Mouse (Mus musculus) retina, adult 2 months (tissue): ENCODE data around the gene Man1a2.

Experiments used
- DNase-seq: peaks from one replicate; pipeline ENCODE4 v3.0.0-alpha.2; 2012; ENCODE audit warnings: low read depth, low spot score

Gene Man1a2

GRCm38 (mm10) chr3:100685087-100685762 is at the start of gene Man1a2:
Man1a2 (minus strand) TSS chr3:100685503.
- peak; percentile 49 for DNase-seq

DNA sequence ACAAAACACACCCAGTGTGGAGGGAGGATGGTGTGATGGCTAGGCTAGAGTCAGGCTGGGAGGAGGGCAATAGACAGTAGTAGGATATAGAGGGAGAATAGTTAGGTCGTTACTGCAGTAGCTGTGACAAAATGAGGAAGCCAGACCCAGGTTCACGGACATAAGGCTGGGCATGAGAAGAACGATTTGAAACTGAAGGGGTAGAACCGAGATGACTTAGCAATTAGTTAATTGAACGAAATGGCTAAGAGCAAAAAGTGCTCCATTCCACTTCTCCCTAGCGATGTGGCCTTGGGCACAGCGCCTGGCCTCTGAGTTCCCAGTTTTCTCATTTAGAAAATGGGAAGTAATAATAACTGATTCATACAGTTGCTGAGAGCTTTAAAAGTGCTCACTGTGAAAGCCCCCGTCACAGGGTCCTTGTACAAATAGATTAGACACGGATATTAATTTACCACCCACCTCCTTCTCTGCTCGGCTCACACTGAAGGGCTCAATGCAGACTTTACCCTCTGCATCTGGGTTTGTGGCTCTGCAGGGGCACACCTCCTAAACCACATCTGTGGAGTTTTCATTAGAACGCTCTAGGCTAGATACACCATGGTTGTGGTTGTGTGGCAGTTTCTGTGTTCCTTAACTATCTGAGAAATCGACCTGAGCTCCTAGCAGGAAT is 49.3 kb upstream of the Man1a2 start:
- DNase-seq, result no peak

DNA sequence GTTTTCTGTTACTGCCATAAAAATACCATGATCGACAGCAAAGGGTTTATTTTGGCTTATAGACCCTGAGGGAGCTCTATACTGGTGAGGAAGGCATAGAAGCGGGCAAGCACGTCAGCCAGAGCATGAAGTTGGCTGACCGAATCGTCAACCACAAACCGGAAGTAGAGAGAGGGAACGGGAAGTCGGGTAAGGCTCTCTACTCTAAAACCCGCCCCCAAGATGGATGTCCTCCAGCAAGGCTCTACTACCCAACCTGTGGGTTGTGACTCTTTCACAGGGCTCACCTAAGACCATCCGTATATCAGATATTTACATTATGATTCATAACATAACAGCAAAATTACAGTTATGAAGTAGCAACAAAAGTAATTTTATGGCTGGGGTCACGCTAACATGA is 46.6 kb upstream of the Man1a2 start:
- no peak for DNase-seq

DNA sequence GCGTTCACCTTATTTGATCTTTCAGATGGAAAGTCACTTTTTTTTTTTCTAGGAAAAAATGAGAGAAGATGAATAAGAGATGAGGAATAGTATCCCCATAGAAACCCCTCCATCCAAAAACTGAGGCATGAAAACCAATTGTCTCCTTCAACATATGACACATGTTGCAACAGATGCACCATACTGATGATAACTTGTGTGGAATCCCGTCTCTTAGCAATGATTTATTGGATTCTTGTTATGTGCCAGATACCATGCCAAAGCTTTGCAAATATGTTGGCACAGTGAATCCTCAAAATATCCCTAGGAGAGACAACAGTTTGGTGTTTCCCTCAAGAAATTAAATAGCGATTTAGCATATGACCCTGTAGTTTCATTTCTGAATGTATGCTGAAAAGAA is 46.0 kb upstream of the Man1a2 start:
- DNase-seq, result no peak

DNA sequence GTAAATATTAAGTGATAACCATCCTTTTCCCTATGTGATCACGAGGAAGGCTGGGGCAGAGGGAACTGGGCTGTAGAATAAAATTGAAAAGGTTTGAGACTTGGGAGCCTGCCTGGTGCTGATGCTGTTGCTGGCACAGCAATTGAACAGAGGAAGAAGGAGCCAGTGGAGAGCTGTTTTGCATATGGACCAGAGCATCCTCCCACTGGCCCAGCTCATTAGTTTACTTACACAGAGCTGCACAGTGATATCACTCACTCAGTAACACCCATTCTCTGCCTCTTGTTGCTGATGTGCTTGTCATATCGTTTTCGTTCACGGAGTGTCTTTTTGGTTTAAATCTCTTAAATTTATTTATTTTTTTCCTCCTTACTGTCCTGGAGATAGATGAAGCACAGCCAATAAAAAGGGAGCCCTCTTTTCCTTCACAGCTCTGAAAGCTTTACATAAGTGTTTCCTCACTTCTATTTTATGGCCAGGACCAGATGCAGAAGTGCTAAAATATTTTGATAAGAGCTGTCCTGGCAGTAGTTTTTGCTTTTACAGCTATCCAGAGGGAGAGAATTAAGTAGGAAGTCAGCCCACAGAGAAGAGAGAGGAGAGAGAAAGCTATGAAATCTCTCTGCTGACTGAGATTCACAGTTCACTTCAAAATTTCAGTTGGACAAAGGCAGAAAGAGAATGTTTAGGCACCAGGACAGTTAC is 42.9 kb upstream of the Man1a2 start:
- no peak for DNase-seq

DNA sequence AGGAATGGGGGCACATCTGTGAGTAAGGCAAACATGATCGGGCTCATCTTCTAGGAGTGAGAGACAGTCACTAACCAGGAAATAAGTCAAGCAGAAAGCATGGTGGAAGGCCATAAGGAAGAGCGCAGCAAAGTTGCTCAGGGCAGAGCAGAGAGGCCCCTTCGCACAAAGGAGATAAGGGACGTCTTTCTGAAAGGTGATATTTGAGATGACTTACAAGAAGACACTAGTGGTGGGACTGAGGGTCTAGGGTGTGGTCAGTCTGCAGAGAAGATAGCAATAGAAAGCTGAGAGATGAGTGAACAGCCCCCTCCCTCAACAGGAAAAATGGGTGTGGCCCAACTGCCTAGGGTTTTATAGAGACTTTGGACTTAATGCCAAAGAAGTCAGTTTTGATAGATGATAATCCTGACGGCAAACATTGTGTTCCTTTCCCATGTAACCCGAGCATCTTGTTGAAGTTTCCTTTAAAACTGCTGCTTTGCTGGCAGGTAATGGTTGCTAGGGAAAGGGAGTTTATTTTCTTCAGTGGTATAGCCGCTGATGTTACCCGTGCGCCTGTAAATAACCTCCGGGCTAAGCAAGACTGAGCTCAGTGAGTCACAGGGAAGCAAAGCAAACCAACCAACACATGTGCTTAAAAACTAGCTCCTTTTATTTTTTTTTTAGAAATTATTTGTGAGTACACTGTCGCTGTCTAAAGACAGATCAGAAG is 40.8 kb upstream of the Man1a2 start:
- no peak for DNase-seq

GRCm38 (mm10) chr3:100720786-100721300 is 35.5 kb upstream of the Man1a2 start:
- no peak for DNase-seq

DNA sequence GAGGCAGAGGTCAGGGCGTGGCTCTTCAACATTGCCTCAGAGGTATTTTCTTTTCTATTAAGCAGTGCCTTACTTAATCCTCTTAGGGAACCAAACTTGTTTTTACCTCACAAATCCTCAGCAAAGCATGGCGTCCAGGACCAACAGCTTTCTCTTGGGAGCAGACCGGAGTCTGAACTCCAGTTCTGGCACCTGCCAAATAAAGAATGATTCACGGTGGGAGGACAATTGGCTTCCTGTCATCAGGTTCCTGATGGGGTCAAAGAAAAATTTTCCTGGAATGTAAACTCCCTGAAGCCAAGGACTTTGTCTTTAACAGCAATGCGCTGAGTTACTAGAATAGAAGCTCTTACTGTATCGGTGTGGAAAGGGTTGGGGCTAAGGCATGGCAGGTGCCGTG is 30.9 kb upstream of the Man1a2 start:
- DNase-seq, result no peak

GRCm38 (mm10) chr3:100715367-100715766 is 30.1 kb upstream of the Man1a2 start:
- no peak for DNase-seq

- DNase-seq, result no peak
These were observed 28.1 kb upstream of the Man1a2 start for GRCm38 (mm10) chr3:100713142-100714005.

- DNase-seq, result no peak
These were observed 26.8 kb upstream of the Man1a2 start for GRCm38 (mm10) chr3:100712140-100712539.

GRCm38 (mm10) chr3:100711486-100711885 is 26.2 kb upstream of the Man1a2 start:
- no peak for DNase-seq

GRCm38 (mm10) chr3:100707117-100707516 is 21.8 kb upstream of the Man1a2 start:
- DNase-seq, result no peak

DNA sequence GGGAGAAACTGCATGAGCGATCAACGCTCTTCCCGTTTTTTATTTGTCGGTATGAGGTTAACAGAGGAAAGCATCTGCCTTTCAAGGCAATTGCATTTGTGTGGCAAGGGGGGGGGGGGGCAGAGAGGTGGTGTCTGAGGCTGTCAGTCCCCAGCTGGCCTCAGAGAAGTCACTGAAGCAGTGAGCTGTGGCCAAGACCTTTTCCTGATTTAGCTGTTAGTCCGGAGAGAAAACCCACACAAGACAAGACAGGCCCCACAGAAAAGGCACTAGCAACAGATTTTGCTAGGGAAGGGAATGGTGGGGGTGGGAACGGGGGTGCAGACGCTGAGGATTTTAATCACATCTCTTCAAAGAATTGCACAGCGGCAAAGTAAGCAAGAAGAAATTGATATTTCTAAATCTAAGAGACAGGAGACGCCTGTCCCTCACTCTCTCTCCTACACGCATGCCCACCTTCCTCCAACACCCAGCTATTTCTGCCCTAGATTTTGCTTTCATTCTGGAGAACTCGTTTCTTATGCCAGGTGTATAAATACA is 19.9 kb upstream of the Man1a2 start:
- no peak for DNase-seq

GRCm38 (mm10) chr3:100703847-100704644 is 18.7 kb upstream of the Man1a2 start:
- no peak for DNase-seq

DNA sequence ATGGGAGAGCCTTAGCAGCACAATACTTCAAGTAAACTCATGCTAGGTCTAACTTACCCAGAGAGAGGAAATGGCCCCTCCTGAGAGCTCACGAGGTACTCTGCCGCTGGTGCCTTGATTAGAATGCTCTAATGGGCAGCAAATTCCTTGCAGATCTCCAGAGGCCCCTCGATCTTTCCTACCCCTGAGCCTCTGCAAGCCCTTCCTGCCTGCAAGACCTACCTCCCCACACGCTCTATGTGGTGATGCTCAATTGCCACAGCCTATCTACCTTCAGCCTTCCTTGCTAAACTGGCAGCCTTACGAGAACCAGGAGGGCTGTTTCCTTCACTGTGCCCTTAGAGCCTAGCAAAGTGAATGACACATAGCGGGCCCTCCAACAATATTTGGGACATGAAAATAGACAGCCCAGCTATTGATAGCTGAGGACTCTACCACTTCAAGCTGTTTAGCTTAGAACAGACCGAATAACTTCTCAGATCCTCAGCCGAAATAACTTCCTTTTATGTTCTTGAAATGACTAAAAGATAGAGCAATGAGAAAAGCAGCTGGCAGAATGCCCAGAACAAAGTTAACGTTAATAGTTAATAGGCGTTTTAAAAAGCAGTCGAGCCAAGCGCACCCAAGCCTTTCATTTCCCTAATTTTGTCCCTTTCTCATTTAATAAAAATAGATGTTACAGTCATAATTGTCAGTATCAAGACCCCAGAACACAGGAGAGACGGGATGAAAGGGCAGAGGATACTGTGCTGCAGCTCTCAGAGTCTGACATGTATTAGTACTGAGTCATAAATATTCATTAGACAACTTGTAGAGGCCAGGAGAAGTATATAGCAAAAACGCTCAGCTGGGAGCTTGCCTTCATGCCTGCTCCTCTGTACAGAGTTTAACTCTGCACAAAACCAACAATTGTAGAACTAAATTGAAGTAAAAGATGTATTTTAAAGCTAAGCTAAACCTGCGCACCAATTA is 17.9 kb upstream of the Man1a2 start:
- DNase-seq, result no peak

DNA sequence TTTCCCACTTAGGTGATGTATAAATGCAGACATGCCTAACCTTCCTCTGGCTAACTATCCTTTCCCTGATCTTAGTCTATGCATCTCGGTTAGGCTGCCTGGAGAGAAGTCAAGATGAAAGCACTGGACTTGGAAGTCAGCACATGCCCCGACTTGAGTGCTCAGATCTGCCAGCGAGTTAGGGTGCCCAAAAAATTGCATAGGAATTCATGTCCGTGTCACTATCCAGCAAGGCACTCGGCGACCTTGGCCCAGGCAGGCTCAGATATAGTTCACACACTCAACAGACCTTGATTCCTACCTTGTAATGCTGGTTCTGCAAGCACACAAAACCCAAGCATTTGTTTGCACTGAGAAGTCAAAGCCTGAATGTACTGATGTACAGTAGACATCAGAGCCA is 3.4 kb upstream of the Man1a2 start:
- no peak for DNase-seq

- no peak for DNase-seq
These were observed 1.5 kb upstream of the Man1a2 start for GRCm38 (mm10) chr3:100686756-100687155.
